Mouse (Mus musculus) bone marrow macrophage, adult 2 months (primary cell): ENCODE results near the gene S100a2. TPM values are rescaled to one million over a fixed set of nuclear protein-coding genes. Genes with fewer than 3 reads are reported as not detected.

Source experiments
- H3K27ac ChIP-seq: 2 replicates; pipeline ENCODE4 v1.5.1; 2012; ENCODE audit warnings: low read depth, low read length; ENCODE audit not compliant: insufficient read depth
- H3K4me1 ChIP-seq: 2 replicates; pipeline ENCODE4 v1.6.1; 2012; ENCODE audit warnings: low read length; ENCODE audit not compliant: control insufficient read depth, insufficient read depth
- H3K4me3 ChIP-seq: 2 replicates; pipeline ENCODE4 v1.5.1; 2012; ENCODE audit warnings: mild to moderate bottlenecking, low read length, moderate library complexity; ENCODE audit not compliant: insufficient read depth
- CTCF ChIP-seq: IDR thresholded peaks from 2 replicates; pipeline ENCODE4 v1.5.1; 2012; ENCODE audit warnings: low read depth, mild to moderate bottlenecking, low read length, moderate library complexity
- POLR2A ChIP-seq: IDR thresholded peaks from 2 replicates; pipeline ENCODE4 v1.6.1; 2012; ENCODE audit warnings: mild to moderate bottlenecking, low read depth, low read length, borderline replicate concordance
- polyA plus RNA-seq: library from polyadenylated mRNA; stranded (reverse); fragments of >200 nt; gene quantifications from 2 replicates; pipeline ENCODE4 v1.2.4, GENCODE M21; 2012; ENCODE audit not compliant: missing spikeins, insufficient read depth, insufficient read length

S100a2 gene
- polyA plus RNA-seq, 1 experiment: not detected

- Histone ChIP-seq H3K4me1 (peaks cover 13% of the 10 kb centered on the region), H3K27ac (no peak overlapping the region), H3K4me3 (no peak overlapping the region)
- TF ChIP-seq CTCF (no peak), POLR2A (no peak)
These were observed 39.3 kb downstream of the S100a2 start for GRCm38 (mm10) chr3:90629298-90629697.

- no peak overlapping the region for H3K27ac ChIP-seq
- TF ChIP-seq CTCF (no peak), POLR2A (no peak)
- H3K4me1 ChIP-seq: peaks cover 13% of the 10 kb centered on the region
- H3K4me3 ChIP-seq: no peak overlapping the region
These were observed 41.9 kb downstream of the S100a2 start for GRCm38 (mm10) chr3:90631984-90632383.

GRCm38 (mm10) chr3:90638511-90639275, 48.6 kb downstream of the S100a2 start:
- peaks cover 4% of the 10 kb centered on the region; the same call in 1 of the 2 replicates for H3K4me1 ChIP-seq
- no peak overlapping the region for H3K4me3 ChIP-seq
- no peak overlapping the region for H3K27ac ChIP-seq
- TF ChIP-seq CTCF: no peak
- TF ChIP-seq POLR2A: no peak

GRCm38 (mm10) chr3:90639511-90640154, 49.6 kb downstream of the S100a2 start:
- peak; percentile 51 for TF ChIP-seq CTCF
- TF ChIP-seq POLR2A: no peak
- H3K27ac ChIP-seq: no peak overlapping the region
- H3K4me3 ChIP-seq: no peak overlapping the region
- peaks cover 4% of the 10 kb centered on the region; the same call in 1 of the 2 replicates for H3K4me1 ChIP-seq

- no peak overlapping the region for H3K4me3 ChIP-seq
- peaks cover 4% of the 10 kb centered on the region; the same call in 1 of the 2 replicates for H3K4me1 ChIP-seq
- TF ChIP-seq POLR2A: no peak
- no peak for TF ChIP-seq CTCF
- no peak overlapping the region for H3K27ac ChIP-seq
These were observed 50.9 kb downstream of the S100a2 start for GRCm38 (mm10) chr3:90640981-90641380.

Other genes with a start within 250 kb of the S100a2 start
- gene Slc27a3, start 200.3 kb upstream of the S100a2 start, polyA plus RNA-seq: 0.72 and 0.83 TPM in 2 replicates
- 18.9 and 20.4 TPM in 2 replicates for gene Ints3, start 156.6 kb upstream of the S100a2 start, polyA plus RNA-seq
- 0.17 and 0.89 TPM in 2 replicates for gene Npr1, start 124.4 kb upstream of the S100a2 start, polyA plus RNA-seq
- 29.3 and 29.8 TPM in 2 replicates for gene Ilf2, start 114.1 kb upstream of the S100a2 start, polyA plus RNA-seq
- 96.6 and 101 TPM in 2 replicates for gene Snapin, start 99.2 kb upstream of the S100a2 start, polyA plus RNA-seq
- 56.9 and 59.9 TPM in 2 replicates for gene Chtop, start 80.7 kb upstream of the S100a2 start, polyA plus RNA-seq
- 228 and 247 TPM in 2 replicates for gene S100a1, start 75.9 kb upstream of the S100a2 start, polyA plus RNA-seq
- gene S100a13, start 75.8 kb upstream of the S100a2 start, polyA plus RNA-seq: 120 and 139 TPM in 2 replicates
- gene S100a14, start 63.4 kb upstream of the S100a2 start, polyA plus RNA-seq: 0.40 TPM in 1 of 2 replicates, not detected in the other
- gene S100a16, start 53.0 kb upstream of the S100a2 start, polyA plus RNA-seq: 0.50 TPM in 1 of 2 replicates, not detected in the other
- not detected in 2 replicates for gene S100a3, start 29.7 kb upstream of the S100a2 start, polyA plus RNA-seq
- not detected in 2 replicates for gene Gm42674, start 11.7 kb downstream of the S100a2 start, polyA plus RNA-seq
- 2,861 and 3,059 TPM in 2 replicates for gene S100a4, start 13.5 kb downstream of the S100a2 start, polyA plus RNA-seq
- not detected in 2 replicates for gene S100a5, start 18.3 kb downstream of the S100a2 start, polyA plus RNA-seq
- gene S100a6, start 22.6 kb downstream of the S100a2 start, polyA plus RNA-seq: 1,285 and 1,346 TPM in 2 replicates
- gene S100a7a, start 63.8 kb downstream of the S100a2 start, polyA plus RNA-seq: 0.63 TPM in 1 of 2 replicates, not detected in the other
- 16.7 and 16.9 TPM in 2 replicates for gene S100a8, start 78.7 kb downstream of the S100a2 start, polyA plus RNA-seq
- 23.9 and 24.5 TPM in 2 replicates for gene S100a9, start 105.5 kb downstream of the S100a2 start, polyA plus RNA-seq
- not detected in 2 replicates for gene Pglyrp4, start 136.7 kb downstream of the S100a2 start, polyA plus RNA-seq
- gene Gm5849, start 187.6 kb downstream of the S100a2 start, polyA plus RNA-seq: not detected in 2 replicates